ENCODE assay signal across 7 mouse cellular contexts in genomic region chr7:47072551-47072950, GRCm38 (mm10). TPM values are rescaled to one million over a fixed set of nuclear protein-coding genes. Genes with fewer than 3 reads are reported as not detected.
DNase-seq lines count a peak whose midpoint lies in the region; ATAC-seq and TF ChIP-seq lines count a peak whose summit lies in the region.

No protein-coding gene starts in this region.

- H3K9me3 ChIP-seq in heart, postnatal 0 days (replicated peaks; ENCODE audit: control insufficient read depth, low read length), result no peaks in the 10 kb centered on the region
- no peaks in the 10 kb centered on the region for H3K9me3 ChIP-seq in lung, embryonic 14.5 days (ENCODE audit: low read depth, low read length)

- H3K27me3 ChIP-seq in heart, postnatal 0 days (ENCODE audit: control insufficient read depth, insufficient read depth, low read length), result no peaks in the 10 kb centered on the region
- H3K27me3 ChIP-seq in lung, embryonic 14.5 days (ENCODE audit: insufficient read depth, low read length), result no peaks in the 10 kb centered on the region

- ATAC-seq in heart, postnatal 0 days (ENCODE audit: insufficient read depth, low read depth), result peak; percentile 21; the same call in 1 of the 2 replicates
- peak; percentile 11; the same call in 1 of the 2 replicates for ATAC-seq in lung, embryonic 14.5 days (ENCODE audit: insufficient read depth)
- peak; percentile 58 for ATAC-seq in megakaryocyte, adult 5-6 weeks (ENCODE audit: poor library complexity, severe bottlenecking)

- H3K36me3 ChIP-seq in heart, postnatal 0 days (replicated peaks; ENCODE audit: control insufficient read depth, insufficient read depth, low read length), result no peaks in the 10 kb centered on the region
- no peaks in the 10 kb centered on the region for H3K36me3 ChIP-seq in lung, embryonic 14.5 days (ENCODE audit: insufficient read depth)

- H3K27ac ChIP-seq in heart, postnatal 0 days (ENCODE audit: low read depth), result no peak overlapping the region
- peak overlapping the region; percentile 15; the same call in 1 of the 2 replicates for H3K27ac ChIP-seq in lung, embryonic 14.5 days (ENCODE audit: low read depth)

- WGBS in heart, postnatal 0 days, result 76% methylated on average over 5 of the region's 5 CpGs
- WGBS in lung, embryonic 14.5 days, result 76% methylated on average over 5 of the region's 5 CpGs

- no peak overlapping the region for H3K4me3 ChIP-seq in heart, postnatal 0 days (ENCODE audit: low read depth, low read length)
- H3K4me3 ChIP-seq in lung, embryonic 14.5 days (ENCODE audit: low read depth, low read length), result no peak overlapping the region

- no peak overlapping the region for H3K4me2 ChIP-seq in heart, postnatal 0 days (ENCODE audit: low read depth, low read length)
- H3K4me2 ChIP-seq in lung, embryonic 14.5 days, result no peak overlapping the region

- H3K4me1 ChIP-seq in heart, postnatal 0 days (ENCODE audit: control insufficient read depth, insufficient read depth), result peaks cover 13% of the 10 kb centered on the region; the same call in 1 of the 2 replicates
- H3K4me1 ChIP-seq in lung, embryonic 14.5 days (ENCODE audit: insufficient read depth), result peaks cover 20% of the 10 kb centered on the region

- no peak for TF ChIP-seq EP300 in heart, postnatal 0 days (IDR thresholded peaks at IDR 0.05; ENCODE audit: low read depth)

- no peak for DNase-seq in heart, postnatal 0 days (ENCODE audit: low spot score)
- DNase-seq in heart, postnatal 10 days, result no peak
- DNase-seq in lung, embryonic 14.5 days, result peak; percentile 59
- no peak for DNase-seq in lung, postnatal 4 days
- peak; percentile 18 for DNase-seq in NIH3T3 (ENCODE audit: low read depth)
- DNase-seq in right cerebral cortex, adult 2 months (ENCODE audit: low spot score in 2 of 2), result no peak

- no peak overlapping the region for H3K9ac ChIP-seq in heart, postnatal 0 days (replicated peaks; ENCODE audit: low read depth, low read length)
- H3K9ac ChIP-seq in lung, embryonic 14.5 days, result no peak overlapping the region

- TF ChIP-seq CTCF in heart, postnatal 0 days (IDR thresholded peaks at IDR 0.05; ENCODE audit: low read depth), result peak; percentile 26; the same call in 1 of the 2 replicates
- peak; percentile 54 for TF ChIP-seq CTCF in lung, embryonic 14.5 days (IDR thresholded peaks at IDR 0.05; ENCODE audit: low read depth)

- intact Hi-C loops in heart, postnatal 10 days (cut with DNase I), result no loop called here

RNA-seq across cellular contexts. Expression of gene Tmem86a, which starts 22.1 kb away (rescaled TPM):
- total RNA-seq in heart, postnatal 0 days (2014; rRNA removed; ENCODE audit: low replicate concordance), result 12.8 and 18.5 TPM in 2 replicates
- 32.0 and 32.3 TPM in 2 replicates for polyA plus RNA-seq in heart, postnatal 0 days (2015; fragmentation: Nextera tagmentation; extraction: Ambion mirVana)
- 10 to 100 TPM; 33.8 to 37.3 TPM for total RNA-seq in heart, postnatal 10 days (2021)
- polyA plus RNA-seq in lung, embryonic 14.5 days (2014; fragmentation: Nextera tagmentation; extraction: Ambion mirVana), result 31.9 and 32.1 TPM in 2 replicates
- 10.3 and 12.7 TPM in 2 replicates for total RNA-seq in megakaryocyte, adult 5-6 weeks (2015)
- 6.3 and 6.4 TPM in 2 replicates for total RNA-seq in megakaryocyte, adult 5-6 weeks (2017)

Comparison
In these comparisons a context has a peak if more than half of its experiments do, and no peak if none do; other contexts are left out.
1. DNase-seq: peak in lung, embryonic 14.5 days (single experiment) and NIH3T3 (single experiment); none in heart, postnatal 0 days (single experiment), heart, postnatal 10 days (0 of 2), lung, postnatal 4 days (0 of 2) and right cerebral cortex, adult 2 months (0 of 2).
2. Peak in every context shown above with its lines, with median percentiles within 50 percentile points of each other: ATAC-seq.